Mouse (Mus musculus): ENCODE measurements at regions not wholly inside any gene's neighbourhood (a gene's known extent, or its start where the extent isn't known, plus 50 kb on each side); places are given as distances from the start of the nearest gene placed in this dataset.

DNA sequence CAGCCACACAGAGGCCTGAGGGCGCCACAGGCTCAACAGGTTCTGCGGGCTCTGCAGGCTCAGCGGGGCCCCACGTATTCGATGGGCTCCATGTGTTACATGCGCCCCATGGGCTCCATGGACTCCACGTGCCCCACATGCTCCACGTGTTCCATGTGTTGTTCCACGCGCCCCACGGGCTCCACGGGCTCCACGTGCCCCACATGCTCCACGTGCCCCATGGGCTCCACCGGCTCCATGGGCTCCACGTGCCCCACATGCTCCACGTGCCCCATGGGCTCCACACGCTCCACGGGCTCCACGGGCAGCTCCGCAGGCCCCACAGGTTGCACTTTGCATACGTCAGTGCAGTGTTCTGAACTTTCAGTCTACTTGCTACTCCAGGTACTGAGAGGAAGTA lies 114.0 kb upstream of the Map1b start:
- DNase-seq, result no peak

DNA sequence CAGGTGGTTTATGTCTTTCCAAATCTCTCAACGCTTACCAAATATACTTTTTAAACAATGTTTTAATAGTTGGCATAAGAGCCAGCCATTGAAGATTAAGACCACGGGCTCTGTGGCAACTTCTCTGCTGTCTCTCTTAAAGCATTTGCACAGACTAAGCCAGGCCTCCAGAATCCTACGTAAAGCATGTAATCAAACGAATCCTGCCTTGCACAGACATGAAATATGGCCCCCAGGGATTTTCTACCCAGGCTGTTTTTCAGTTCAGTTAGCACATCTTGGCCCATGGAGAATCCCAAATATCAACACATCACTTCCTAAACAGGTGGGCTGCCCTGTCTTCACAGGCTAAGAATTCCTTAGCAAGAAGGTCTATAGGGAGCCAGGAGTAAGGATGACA lies 108.9 kb upstream of the Map1b start:
- DNase-seq, result no peak

DNA sequence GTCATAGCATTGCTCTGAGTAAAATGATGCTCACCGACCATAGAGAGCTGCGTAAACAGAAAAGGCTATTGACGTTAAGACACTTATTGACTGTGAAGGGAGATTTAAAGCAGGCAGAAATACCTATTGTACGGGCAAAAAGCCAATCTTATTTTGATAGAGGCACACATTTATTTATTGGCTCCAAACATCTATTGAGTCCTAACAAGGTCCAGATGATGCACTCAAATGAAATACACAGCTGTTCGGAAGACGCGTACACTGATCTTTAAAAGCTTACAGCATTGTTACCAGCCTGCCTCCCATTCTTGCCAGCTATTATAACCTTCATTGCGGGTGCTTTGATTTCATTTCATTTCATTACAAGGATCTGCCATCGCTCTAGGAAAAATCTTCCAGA lies 102.0 kb upstream of the Map1b start:
- no peak for DNase-seq

DNA sequence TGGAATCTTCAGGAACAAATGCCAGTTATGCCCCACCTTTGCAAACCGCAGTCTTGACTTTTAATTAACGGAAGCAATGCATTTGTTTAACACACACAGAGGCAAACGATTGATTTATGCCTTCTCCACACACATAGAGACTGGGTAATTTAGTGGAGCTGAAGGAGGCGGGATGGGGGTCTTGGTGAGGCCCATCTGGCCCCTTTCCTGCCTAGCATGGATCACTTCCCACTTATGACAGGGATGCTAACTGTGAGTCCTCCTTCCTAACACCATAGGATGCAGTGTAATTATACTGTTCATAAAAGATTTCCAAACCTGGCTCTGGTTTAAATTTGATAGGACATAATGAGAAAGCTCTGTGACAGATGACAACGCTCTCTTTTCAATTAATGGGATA lies 101.1 kb upstream of the Map1b start:
- no peak for DNase-seq

DNA sequence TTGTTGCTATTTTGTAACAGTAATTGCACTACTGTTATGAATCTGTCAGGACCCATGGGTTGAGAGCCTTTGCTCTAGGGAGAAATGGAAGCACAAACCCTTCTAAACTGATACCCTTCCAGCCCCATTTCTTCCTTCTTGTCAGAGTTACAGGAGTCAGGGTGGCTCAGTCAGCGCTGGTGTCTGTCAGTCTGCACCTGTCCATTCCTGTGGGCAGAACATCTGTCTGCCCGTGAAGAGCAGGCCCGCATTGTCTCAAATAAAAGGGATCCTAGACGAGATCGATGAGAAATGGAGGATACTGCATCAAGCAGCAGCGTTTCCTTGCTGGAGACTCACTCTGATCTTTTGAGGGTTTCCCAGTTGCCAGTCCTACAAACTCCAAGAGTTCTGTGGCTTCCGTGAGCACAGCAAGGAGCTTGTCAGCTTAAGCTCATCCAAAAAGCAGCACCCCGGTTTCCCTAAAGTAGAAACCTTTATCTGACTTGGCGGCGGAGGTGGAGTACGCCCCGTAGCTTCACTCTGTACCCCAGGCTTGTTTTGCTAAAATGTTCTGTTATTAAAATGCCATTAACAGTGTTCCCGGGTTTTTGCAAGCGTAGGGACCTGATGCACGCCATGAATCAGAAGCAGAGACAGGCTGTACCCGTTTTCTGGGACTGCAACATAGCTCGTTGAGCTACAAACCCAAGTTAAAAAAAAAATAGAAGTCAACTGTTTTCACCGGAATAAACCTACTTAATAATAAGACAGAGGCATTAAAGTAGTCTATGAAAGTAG lies 95.6 kb upstream of the Map1b start:
- DNase-seq, result no peak

DNA sequence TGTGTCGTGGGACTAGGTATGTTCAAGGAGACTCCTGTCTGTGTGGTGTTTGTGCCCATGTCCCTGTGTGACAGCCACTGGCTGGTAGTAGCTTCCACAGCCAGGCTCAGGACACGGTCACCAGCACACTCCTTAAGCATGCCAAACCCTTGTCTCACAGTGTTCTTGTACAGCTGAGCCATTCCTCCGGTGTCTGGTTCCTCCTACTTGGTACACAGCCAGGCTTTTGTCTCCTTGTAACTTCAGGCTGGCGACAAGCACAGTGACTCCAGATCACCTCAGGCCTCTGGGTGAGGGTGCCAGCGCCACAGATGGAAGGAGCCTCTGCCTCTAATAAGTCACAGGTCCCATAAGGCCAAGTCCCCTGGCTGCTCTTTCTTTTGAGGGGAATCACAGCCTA lies 94.2 kb upstream of the Map1b start:
- DNase-seq, result no peak

DNA sequence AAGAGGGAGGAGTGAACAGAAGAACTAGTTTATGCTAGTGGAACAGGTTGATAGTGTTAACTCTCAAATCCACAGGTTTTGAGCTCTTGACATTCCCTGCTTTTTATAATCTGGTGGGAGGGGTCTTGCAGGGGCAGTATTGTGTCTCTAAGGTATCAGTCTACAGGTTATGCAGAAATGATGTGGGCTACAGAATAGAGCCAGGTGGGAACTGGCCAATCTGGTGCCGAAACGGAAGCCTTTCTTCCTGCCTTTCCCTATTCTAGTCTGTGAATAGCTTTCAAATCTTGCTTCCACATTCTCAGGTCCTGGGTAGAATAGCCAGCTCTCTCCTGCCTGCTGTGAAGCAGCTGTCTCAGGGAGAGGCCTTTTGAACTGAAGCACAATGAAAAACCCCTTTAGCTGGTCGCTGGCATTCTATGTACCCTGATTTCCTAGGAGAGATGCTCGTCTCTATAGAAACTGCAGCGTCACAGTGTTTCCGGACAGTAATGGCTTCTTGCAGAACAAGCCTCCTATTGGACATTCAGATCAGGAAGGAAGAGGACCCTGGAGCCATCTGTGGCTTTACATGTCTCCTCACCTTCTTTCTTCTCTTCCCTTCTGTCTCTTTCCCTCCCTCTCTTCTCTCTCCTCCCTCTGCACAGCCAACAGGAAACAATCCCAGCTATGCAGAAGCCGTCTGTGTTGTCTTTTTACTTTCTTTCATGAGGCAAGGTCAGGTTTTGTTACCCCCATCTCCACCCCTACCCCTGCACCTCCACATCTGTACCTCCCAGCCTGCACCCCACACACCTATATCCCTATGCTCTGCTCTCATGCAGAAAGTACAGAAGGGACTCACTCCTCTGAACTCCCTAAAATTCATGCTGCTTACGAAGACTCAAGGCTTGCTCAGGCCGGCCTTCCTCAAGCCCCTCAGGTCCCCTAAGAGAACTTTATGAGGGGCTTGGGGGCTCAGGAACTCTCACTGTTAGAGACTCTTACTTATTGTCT lies 93.1 kb upstream of the Map1b start:
- DNase-seq, result no peak

DNA sequence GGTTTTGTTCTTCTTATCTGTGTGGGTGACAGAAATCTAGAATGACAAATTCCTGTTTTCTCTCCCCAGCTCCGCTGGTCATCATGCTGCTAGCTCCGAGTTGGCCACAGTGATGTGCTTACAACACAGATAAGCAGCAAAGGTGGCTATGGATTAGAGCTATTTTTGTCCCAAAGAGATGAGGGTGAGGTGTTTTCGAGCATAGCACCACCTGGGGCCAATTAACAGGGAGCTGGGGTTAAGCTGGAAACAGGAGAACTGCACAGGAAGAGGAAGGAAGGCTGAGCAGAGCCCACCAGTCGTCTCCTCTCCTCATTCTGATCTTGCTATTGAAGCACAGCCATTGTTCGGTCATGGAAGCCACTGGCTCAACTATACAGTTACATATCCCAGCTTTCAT lies 92.3 kb upstream of the Map1b start:
- DNase-seq, result no peak

DNA sequence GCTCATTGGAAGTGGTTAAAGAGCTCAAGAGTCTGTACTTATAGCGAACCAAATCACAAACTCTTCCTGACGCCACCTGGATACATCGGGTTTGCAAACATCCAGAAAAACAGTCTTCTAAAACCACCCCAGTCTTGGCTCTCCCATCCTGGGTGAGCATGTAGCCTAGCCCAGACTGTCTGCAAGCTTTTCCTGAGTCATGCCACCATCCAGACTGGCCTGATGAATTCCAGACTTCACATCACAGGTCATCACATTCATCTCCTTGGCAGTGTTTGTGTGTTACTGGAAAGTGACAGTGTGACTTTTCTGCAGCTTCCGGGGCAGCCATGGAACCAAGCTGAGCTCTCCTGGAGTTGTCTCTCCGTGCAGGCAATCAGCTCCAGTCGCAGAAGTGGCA lies 90.9 kb upstream of the Map1b start:
- no peak for DNase-seq

DNA sequence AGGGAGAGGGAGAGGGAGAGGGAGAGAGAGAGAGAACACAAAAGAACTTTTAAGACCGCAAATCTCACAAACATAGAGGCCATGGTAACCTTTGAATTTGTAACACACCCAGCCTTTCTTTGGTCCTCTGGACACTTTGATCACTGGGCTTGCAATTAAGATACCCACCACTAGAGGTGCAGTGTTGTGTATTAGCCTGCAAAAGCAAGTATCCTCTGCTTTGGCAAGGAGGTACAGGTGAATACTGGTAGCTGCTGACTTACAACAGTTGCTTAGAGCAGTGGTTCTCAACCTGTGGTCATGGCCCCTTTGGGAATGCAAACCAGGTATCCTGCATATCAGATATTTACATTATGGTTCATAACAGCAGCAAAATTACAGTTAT lies 90.3 kb upstream of the Map1b start:
- no peak for DNase-seq

DNA sequence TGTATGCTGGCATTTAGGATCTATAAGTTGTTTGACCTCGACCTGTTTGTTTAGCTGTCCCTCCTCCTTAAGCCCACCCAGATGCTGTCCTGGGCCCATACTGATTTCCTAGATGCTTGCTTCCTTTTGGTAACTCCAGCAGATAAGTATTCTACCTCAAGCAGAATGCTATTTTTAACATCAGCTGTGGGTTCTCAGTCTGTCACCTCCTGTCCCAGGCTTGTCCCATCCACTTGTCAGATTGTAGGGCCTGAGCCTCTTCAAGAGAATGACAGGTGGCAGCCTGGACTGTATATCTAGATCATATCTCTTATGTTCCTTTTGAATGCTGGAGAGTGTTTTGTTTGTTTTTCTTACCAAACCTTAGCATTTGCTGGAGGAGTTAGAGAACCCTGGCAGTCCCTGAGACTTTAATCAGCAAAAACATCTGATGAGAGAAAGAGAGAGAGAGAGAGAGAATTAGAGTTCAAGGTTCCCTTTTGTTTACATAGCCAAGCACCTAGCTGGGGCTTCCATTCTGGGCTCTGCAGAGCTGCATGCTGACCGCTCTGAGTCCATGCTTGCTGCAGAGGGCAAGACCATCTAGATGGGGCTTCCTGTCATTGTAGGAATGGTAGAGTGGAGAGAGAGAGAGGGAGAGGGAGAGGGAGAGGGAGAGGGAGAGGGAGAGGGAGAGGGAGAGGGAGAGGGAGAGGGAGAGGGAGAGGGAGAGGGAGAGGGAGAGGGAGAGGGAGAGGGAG lies 89.7 kb upstream of the Map1b start:
- no peak for DNase-seq

DNA sequence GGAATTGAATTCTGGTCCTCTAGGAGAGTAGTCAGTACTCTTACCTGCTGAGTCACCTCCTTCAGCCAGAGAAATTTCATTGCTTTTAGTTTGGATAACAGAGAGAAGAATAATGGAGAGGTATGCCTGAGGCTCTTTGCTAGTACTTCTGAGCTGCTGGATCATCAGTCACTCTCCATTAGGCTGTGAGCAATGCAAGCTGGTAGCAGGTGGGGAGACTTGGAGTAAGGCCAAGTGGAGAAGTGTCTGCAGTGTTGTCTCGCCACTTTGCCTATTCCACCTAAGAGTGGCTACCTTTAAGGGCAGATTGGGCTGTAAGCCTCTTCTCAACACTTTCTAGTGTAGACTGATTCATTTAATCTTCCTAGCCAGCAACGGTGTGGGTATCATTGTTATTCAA lies 81.6 kb upstream of the Map1b start:
- peak; percentile 37 for DNase-seq

DNA sequence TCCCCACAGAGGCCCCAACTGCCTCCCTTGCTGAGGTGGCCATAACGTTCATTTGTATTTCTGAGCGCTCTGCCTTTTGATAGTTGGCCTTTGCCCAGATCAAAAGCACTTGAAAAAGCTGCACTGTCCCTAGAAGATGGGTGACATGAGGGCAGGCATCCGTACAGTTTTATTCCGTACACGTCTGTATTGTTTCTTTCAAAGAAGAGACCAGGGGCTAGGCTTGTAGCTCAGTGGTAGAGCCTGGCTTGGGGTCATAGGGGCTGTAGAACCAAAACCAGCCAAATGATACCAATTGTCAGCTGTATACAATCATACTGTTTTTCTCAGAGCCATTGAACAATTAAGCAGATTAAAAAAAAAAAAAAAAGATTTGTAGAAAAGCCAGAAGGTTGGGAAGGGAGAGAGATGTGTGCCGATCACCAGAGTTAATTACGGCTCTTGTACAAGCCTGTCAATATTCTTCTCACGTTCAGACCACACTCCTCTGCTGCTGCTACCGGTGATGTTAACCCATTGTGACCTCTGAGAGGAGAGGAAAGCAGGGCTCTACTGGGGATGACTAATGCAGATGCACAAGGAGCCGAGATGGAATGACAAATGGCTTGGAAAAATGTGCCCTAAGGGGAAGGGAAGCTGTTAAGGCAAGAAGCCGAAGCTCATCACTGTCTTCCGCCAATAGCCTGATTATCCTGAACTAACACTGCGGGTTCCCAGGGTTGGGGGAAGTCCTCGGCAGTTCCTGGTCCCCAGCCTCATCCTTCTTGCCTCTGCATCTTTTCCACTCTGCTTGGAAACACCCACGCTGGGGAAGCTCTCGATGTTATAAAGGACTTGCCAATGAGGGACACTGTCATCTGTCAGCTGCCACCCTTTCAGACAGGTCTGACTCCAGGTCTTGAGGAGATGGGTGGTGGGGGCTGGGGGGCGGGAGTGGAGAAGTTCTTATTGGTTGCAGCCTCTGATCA lies 77.8 kb upstream of the Map1b start:
- DNase-seq, result no peak

DNA sequence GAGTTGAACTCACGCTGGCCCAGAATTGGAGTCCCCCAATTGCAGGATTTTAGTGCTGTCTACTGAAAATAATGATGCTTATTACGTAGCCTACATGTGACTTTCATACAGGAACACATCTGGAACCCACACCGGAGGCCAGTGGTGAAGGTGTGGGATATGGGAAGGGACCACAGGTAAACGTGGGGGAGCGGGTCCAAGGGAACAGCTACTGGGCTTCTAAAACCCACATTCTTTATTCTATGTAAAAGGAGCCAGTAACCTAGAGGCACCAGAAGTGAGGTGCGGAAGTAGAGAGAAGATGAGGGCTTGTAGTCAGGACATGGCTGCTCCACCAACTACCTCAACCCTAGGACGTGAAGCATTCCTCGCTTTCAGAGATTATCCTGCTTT lies 76.9 kb upstream of the Map1b start:
- no peak for DNase-seq

DNA sequence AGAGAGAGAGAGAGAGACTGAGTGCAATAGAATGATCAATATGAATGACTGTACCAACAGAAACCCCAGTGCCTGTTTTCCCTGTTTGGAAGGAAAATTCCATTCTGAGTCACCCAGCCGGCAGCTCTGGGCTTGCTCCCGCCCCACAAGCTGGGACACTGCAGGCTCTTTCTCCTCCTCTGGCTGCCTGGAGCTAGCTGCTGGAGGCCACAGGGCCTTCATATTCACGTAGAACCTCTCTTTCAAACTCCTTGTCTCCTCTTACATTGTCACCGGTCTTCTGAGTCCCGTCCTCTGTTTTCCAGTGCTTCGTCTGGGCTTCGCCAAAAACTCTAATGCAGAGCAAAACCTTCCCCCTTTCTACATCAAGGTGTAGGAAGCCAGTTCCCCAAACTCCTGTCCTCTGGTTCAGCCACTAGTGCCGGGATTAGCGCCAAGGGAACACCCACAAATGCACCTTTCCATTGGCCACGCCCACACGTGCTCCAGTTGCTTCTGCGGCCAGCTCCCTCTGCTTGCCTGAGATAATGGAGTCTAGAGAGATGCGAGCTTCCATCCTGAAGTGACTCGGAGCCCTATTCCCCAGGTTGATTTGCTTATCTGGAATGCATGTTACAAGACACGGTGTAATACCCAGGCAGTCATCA lies 76.4 kb upstream of the Map1b start:
- DNase-seq, result no peak

DNA sequence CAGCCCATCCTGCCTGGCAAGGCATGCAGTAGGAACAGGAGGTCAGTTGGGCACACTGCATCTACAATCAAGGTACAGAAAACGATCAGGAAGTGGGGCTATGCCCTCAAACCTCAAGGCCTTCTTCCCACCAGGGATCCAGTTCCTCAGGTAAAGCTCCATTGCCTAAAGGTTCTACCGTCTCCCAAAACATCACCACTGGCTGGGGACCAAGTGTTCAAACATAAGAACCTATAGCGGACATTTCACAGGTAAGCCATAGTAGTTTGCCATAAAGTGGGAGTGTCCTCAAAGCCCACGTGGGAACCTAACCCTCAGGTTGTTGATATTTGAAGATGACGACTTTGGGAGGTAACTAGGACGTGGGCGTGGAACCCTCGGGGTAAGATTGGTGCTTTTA lies 72.3 kb upstream of the Map1b start:
- DNase-seq, result no peak

DNA sequence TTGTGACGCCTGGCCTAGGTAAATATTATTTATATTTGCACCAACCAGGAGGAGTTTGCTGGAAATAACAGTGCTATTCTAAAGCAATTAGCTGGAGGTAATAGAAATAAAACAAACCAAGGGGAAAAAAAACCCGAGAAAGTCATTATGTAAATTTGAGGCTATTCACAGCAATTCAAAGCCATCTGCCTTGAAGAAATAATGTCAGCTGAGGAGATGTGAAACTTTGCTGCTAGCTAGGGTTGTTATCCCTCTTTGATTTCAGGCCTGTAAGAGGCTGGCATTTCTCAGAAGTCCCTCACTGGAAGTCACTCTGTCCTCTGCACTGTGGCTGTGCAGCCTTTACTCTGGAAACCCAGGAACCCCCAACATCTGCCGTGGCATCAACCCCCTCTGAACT lies 67.5 kb upstream of the Map1b start:
- DNase-seq, result no peak

DNA sequence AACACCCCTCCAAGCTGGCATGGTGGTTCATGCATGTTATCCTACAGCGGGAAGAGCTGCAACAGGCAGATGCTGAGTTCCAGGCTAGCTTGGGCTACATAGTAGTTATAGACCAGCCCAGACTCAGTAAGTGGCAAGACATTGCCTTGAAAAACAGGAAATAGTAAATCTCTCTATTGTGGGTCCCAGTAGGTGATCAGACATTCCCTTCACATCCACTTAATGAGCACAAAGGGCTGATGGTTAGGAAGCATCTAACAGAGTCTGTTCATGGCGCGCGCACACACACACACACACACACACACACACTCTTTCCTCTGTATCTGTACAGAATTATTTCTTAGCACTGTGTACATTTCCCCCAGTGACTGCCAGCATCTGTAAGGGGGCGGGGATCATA lies 64.0 kb upstream of the Map1b start:
- no peak for DNase-seq

DNA sequence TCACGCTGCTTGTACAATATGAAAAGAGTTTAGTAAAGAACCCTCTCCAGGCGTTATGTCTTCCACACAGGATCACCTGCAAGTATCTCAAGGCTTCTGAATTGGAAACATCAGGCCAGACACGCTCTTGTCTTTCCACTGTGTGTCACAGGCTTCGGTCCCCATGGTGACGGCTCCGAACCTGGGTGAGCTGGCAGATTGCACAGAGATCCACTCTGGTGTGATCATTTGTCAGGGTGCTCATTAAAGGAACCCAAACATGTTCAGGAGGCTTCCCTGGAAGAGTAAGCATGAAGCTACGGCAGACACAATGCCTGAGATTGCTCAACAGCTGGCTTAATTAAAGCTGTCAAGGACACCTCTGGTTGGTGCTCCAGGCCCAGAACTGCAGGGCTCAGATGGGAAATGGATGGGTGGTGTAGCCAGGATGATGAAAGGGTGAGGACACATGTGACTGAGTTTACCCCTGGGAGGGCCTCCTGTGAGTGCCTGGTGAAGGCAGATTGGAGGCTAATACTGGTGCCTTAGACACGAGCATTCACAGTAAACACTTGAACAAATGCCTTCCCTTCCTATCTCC lies 63.3 kb upstream of the Map1b start:
- no peak for DNase-seq

DNA sequence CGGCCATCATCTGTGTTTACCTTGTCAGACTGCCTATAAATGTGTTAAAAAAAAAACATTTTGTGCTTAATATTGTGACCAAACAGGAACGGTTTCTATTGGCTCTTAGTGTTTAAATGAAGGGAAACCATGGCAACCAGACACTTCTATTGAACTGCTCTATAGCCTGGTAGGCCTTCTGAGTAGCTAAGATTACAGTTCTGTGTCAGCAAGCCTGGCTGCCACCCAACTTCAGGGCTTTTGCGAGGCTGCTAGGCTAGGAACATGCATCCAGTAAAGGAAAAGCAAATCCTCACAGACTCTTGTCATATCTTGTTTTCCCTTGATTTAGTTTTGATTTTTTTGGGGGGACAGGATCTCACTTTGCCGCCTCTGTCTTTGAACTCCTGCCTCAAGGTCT lies 61.3 kb upstream of the Map1b start:
- DNase-seq, result no peak

DNA sequence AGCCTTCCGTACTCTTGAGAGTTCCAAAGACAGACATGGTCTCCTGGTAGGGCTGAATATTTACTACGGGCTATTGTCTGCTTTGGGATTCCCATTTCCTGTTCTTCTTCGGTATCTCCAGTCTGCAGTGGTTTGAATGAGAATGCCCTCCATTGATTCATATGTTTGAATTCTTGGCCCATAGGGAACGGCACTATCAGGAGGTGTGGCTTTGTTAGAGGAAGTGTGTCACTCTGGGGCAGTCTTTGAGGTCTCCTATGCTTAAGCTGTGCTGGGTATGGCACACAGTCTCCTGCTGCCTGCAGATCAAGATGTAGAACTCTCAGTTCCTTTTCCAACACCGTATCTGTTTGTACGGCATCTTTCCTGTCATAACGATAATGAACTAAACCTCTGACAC lies 56.7 kb upstream of the Map1b start:
- no peak for DNase-seq
